Mouse (Mus musculus) kidney, embryonic 16.5 days (tissue): ENCODE data around the gene Mtg2. TPM values are rescaled to one million over a fixed set of nuclear protein-coding genes. Genes with fewer than 3 reads are reported as not detected.

Experiments
- ATAC-seq: fragments of 200-750 bp; cut with Nextera tagmentation; 2 replicates; pipeline ENCODE4 v1.8.0; 2017; ENCODE audit warnings: moderate TSS enrichment; ENCODE audit not compliant: low FRiP score, low TSS enrichment
- H3K27ac ChIP-seq: fragments of 300-500 bp; sonication (generic); 2 replicates; pipeline ENCODE4 v1.5.1; 2014; ENCODE audit warnings: low read length
- H3K27me3 ChIP-seq: fragments of 300-500 bp; sonication (generic); 2 replicates; pipeline ENCODE4 v1.6.1; 2014; ENCODE audit warnings: low read length, control low read depth, mixed read lengths; ENCODE audit not compliant: insufficient read depth
- H3K36me3 ChIP-seq: fragments of 300-500 bp; sonication (generic); 2 replicates; pipeline ENCODE4 v1.6.1; 2014; ENCODE audit warnings: low read length, control low read depth, mixed read lengths; ENCODE audit not compliant: insufficient read depth
- H3K4me1 ChIP-seq: fragments of 300-500 bp; sonication (generic); 2 replicates; pipeline ENCODE4 v1.6.1; 2014; ENCODE audit warnings: low read length, control low read depth, mixed read lengths; ENCODE audit not compliant: insufficient read depth
- H3K4me2 ChIP-seq: fragments of 300-500 bp; sonication (generic); replicated peaks from 2 replicates; pipeline ENCODE4 v1.6.1; 2014; ENCODE audit warnings: low read depth, low read length
- H3K4me3 ChIP-seq: fragments of 300-500 bp; sonication (generic); 2 replicates; pipeline ENCODE4 v1.5.1; 2014; ENCODE audit warnings: mild to moderate bottlenecking, low read length
- H3K9ac ChIP-seq: fragments of 300-500 bp; sonication (generic); replicated peaks from 2 replicates; pipeline ENCODE4 v1.6.1; 2014; ENCODE audit warnings: low read length
- H3K9me3 ChIP-seq: fragments of 300-500 bp; sonication (generic); 2 replicates; pipeline ENCODE4 v1.6.1; 2016; ENCODE audit warnings: low read length, control low read depth
- WGBS: fragments of 180-500 bp; shearing (Covaris S2); extraction: QIAGEN DNeasy Blood & Tissue Kit; methylation state at CpG from one replicate; pipeline ENCODE4 v1.1.7; 2014; 5-methylcytosine and 5-hydroxymethylcytosine counted together
- polyA plus RNA-seq: library from polyadenylated mRNA; unstranded; fragments of >200 nt; fragmentation: Nextera tagmentation; extraction: Ambion mirVana; gene quantifications from 2 replicates; pipeline ENCODE4 v1.2.1, GENCODE M21; 2015

The Mtg2 gene
- polyA plus RNA-seq, 1 experiment from 2014 or later = 29.6 TPM

DNA sequence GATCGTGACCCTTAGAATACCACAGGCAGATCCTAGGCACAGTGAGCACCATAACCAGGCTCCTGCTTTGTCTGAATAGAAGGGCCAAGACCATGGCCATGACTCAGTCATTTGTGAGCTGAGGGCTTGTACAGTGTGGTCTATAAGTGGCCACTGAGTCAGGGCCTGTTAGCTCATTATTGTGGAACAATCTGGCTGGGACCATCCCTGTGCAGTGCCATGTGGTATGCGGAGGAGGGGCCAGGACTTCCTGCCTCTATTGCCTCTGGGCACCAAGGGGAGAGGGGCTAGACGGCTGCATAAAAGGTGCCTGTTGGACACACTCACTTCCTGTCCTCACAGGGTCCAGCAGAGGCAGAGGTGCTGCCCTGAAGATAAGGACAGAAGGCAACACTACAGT, 36.4 kb upstream of the Mtg2 start:
- H3K4me3 ChIP-seq = no peak overlapping the region
- no peak overlapping the region for H3K4me2 ChIP-seq
- 58% methylated on average over 3 of the region's 3 CpGs for WGBS
- no peaks in the 10 kb centered on the region for H3K27me3 ChIP-seq
- H3K9ac ChIP-seq = no peak overlapping the region
- H3K27ac ChIP-seq = no peak overlapping the region
- ATAC-seq = no peak
- H3K4me1 ChIP-seq = peaks cover 5% of the 10 kb centered on the region; the same call in 1 of the 2 replicates
- H3K9me3 ChIP-seq = no peaks in the 10 kb centered on the region
- H3K36me3 ChIP-seq = peaks cover 92% of the 10 kb centered on the region

DNA sequence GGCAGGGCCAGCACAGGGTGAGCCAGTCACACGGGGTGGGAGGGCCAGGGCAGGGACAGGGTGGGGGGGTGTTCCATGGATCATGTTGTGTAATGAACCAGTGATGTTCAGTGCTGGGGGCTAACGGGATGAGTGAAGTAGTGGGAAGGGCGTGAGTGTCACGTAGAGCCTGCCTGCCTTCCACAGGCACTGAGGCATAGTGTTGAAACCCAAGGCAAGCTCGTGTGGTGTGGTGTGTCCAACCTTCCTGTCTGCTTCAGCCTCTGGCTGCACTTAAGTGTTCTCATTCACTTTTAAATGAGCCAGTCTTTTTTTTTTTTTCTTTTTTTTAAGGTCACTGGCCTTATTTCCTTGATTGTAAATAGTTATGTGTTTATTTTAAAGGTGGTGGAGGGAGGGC, 35.6 kb upstream of the Mtg2 start:
- Histone ChIP-seq H3K4me3 (no peak overlapping the region), H3K9ac (no peak overlapping the region), H3K36me3 (peaks cover 86% of the 10 kb centered on the region), H3K27me3 (no peaks in the 10 kb centered on the region), H3K4me1 (peaks cover 9% of the 10 kb centered on the region), H3K4me2 (no peak overlapping the region), H3K9me3 (no peaks in the 10 kb centered on the region), H3K27ac (no peak overlapping the region)
- WGBS = 51% methylated on average over 5 of the region's 5 CpGs
- ATAC-seq = no peak

DNA sequence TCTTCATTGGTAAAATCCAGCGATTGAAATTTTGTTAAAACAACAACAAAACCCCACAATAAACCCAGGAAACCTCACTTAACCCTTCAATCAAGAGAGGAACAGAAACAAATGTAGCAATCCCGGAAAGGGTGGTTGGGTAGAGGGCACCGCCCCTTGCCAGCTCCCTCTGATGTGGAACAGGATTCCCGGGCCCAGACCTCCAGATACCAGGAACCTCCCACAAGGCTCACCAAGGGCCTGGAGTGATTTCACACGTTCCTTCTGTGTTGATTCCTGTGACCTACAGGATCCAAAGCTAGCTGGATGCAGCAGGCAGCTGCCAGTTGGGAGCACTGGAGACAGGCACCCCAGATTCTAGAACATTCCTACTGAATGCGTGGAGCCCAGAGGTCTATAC, 30.0 kb upstream of the Mtg2 start:
- ATAC-seq = no peak
- H3K27ac ChIP-seq = peak overlapping the region; percentile 47; the same call in 1 of the 2 replicates
- no peaks in the 10 kb centered on the region for H3K27me3 ChIP-seq
- no peaks in the 10 kb centered on the region for H3K9me3 ChIP-seq
- H3K36me3 ChIP-seq = peaks cover 34% of the 10 kb centered on the region
- peak overlapping the region; percentile 42; the same call in 1 of the 2 replicates for H3K9ac ChIP-seq
- peaks cover 35% of the 10 kb centered on the region for H3K4me1 ChIP-seq
- 34% methylated on average over 6 of the region's 6 CpGs for WGBS
- peak overlapping the region; percentile 91 for H3K4me2 ChIP-seq
- peak overlapping the region; percentile 98 for H3K4me3 ChIP-seq

DNA sequence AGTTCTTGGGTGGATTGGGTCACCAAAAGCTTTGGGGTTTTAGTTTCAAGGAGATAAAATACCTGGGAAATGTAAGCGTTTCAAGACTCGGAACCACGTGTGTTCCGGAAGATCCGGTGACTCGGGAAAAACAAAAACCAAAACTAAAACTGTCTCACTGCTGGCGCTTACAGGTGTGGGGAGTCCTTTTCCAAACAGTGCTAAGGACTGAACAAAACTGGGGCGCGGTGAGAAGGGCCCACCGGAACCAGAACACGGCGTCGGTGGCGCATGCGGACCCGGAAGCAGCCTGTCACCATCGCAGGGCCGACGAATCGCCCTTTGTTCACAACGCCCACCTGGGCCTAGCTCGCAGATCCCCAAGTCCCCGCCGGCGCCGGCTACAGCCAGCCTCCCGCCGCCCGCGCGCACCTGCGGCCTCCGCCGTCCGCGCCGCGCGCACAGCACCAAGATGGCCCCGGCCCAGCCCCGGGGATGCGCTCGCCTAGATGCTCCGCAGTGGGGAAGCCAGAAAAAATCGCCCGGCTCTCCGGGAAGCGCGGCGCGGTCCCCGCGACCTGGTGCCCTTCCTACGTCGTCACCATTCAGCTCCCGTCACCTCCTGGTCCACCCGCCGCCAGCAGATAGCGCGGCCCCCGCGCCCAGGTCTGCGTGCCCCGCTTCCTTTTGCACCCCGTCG, 28.7 kb upstream of the Mtg2 start:
- under 1% methylated on average over 63 of the region's 66 CpGs for WGBS
- peak overlapping the region; percentile 98 for H3K4me3 ChIP-seq
- H3K4me2 ChIP-seq = peak overlapping the region; percentile 91
- H3K27ac ChIP-seq = peak overlapping the region; percentile 92
- H3K27me3 ChIP-seq = no peaks in the 10 kb centered on the region
- no peaks in the 10 kb centered on the region for H3K9me3 ChIP-seq
- H3K4me1 ChIP-seq = peaks cover 35% of the 10 kb centered on the region
- peak; percentile 40 for ATAC-seq
- H3K36me3 ChIP-seq = peaks cover 24% of the 10 kb centered on the region
- peak overlapping the region; percentile 93 for H3K9ac ChIP-seq

DNA sequence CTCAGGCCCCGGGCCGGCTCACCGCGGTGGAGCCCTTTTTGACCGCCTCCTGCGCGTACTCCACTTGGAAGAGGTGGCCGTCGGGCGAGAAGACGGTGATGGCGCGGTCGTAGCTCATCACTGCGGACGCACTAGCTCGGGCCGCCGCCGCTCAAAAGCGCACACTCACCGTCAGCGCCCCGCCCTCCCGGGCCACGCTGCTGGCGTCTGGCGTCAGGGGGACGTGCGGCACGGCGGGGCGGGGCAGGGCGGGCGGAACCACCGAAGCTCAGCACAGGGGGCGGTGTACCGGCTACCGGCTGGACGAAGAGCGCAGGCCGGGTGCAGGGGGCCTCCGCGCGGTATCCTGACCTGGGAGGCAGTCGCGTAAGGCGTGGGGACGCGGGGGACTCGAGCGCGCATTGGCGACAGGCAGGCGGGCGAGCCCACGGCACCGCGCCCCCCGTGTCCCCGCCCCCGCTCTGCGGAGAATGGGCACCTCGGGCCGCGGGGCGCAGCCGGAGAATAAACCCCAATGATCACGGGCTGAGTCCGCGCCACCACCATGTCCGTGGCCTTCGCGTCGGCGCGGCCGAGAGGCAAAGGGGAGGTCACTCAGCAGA, 28.0 kb upstream of the Mtg2 start, which contains the start of the genes Psma7 and Ss18l1:
Psma7 (minus strand) TSS at position 178 of the 602 bp plus-strand sequence.
Ss18l1 (plus strand) TSS at position 254 of the 602 bp plus-strand sequence.
- Histone ChIP-seq H3K27ac (peak within 1 kb of the TSS; percentile 92), H3K4me1 (peaks cover 35% of the 10 kb centered on the region), H3K36me3 (peaks cover 17% of the 10 kb centered on the region), H3K9ac (peak within 1 kb of the TSS; percentile 93), H3K27me3 (no peaks in the 10 kb centered on the region), H3K4me3 (peak within 1 kb of the TSS; percentile 98), H3K4me2 (peak within 1 kb of the TSS; percentile 91), H3K9me3 (no peaks in the 10 kb centered on the region; the same call in 1 of the 2 replicates)
- under 1% methylated on average over 74 of the region's 78 CpGs for WGBS
- peak; percentile 96 for ATAC-seq

DNA sequence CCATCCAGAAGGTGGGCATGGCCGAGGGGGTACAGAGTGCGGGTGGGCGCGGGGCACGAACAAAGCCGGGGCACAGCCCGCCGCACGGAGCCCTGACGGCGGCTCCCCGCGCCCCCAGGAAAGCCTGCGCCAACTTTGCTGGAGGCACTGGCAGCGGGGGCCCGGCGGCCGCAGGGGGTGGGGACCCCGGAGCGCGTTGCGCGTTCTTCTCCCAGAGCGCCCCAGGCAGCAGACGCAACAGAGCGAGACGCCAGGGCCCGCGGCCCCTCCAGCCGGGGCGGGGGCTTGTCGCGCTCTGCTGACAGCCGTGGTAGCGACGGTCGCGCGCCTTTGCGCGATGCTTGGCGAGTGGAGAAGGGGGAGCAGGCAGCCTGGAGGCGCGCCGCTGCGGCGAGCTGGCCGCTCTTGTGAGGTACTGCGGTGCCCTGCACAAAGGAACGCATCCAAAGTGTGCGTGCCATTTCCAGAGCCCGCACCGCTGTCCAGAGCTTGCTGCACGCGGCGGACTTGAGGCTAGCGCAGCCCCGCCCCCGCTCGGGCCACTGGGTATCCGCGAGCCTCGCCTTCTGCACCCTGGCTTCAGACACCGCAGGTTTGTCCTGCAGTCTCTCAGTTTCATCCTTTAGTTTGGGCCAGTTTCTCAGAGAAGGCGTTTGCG, 27.4 kb upstream of the Mtg2 start:
- H3K9ac ChIP-seq = peak overlapping the region; percentile 93
- peak; percentile 76 for ATAC-seq
- peaks cover 35% of the 10 kb centered on the region for H3K4me1 ChIP-seq
- under 1% methylated on average over 60 of the region's 66 CpGs for WGBS
- H3K27me3 ChIP-seq = no peaks in the 10 kb centered on the region
- peak overlapping the region; percentile 91 for H3K4me2 ChIP-seq
- peaks cover 17% of the 10 kb centered on the region for H3K36me3 ChIP-seq
- H3K27ac ChIP-seq = peak overlapping the region; percentile 92
- H3K4me3 ChIP-seq = peak overlapping the region; percentile 98
- H3K9me3 ChIP-seq = no peaks in the 10 kb centered on the region; the same call in 1 of the 2 replicates

DNA sequence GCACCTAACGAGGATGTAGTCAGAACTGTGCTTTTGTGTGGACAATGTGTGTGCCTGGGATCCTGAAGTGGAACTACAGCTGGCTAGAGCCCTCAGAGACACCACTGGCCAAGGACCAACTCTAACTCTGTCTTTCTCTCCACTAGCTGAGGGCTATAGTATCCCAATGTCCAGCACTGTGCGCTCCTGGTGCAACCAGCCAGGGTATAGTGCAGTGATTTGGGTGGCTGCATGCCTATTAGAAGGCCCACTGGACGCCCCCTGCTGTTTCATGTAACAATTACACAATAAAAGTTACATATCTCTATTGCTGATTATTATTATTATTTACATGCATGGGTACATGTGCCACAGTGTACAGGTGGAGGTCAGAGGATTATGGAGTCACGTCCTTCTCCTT, 25.1 kb upstream of the Mtg2 start:
- Histone ChIP-seq H3K36me3 (peaks cover 6% of the 10 kb centered on the region), H3K27ac (no peak overlapping the region), H3K9ac (no peak overlapping the region), H3K4me2 (no peak overlapping the region), H3K4me1 (peaks cover 27% of the 10 kb centered on the region), H3K27me3 (no peaks in the 10 kb centered on the region), H3K4me3 (no peak overlapping the region), H3K9me3 (no peaks in the 10 kb centered on the region; the same call in 1 of the 2 replicates)
- WGBS = 40% methylated on average over 4 of the region's 4 CpGs
- no peak for ATAC-seq

DNA sequence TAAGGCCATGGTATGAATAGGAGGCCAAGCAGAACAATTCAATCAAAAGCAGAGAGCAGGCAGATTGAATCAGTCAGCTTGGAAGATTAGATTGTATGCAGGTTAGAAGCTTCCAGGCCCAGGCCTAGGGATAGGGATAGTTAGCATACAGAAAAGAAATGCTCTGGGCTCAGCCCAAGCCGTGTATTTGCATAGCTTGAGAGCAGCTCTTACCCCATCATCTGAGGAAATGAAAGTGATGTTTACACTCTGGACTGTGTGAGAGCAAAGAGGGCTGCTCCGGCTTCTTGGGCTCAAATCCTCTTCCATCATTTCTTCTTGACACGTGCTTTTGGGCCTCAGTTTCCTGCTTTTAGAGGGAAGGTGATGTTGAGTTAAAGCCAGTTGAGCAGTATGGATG, 22.8 kb upstream of the Mtg2 start:
- no peak for ATAC-seq
- Histone ChIP-seq H3K27me3 (no peaks in the 10 kb centered on the region), H3K36me3 (peaks cover 6% of the 10 kb centered on the region), H3K4me3 (no peak overlapping the region), H3K4me2 (no peak overlapping the region), H3K9ac (no peak overlapping the region), H3K9me3 (no peaks in the 10 kb centered on the region; the same call in 1 of the 2 replicates), H3K27ac (no peak overlapping the region), H3K4me1 (peaks cover 14% of the 10 kb centered on the region)
- 85% methylated on average over 3 of the region's 3 CpGs for WGBS

DNA sequence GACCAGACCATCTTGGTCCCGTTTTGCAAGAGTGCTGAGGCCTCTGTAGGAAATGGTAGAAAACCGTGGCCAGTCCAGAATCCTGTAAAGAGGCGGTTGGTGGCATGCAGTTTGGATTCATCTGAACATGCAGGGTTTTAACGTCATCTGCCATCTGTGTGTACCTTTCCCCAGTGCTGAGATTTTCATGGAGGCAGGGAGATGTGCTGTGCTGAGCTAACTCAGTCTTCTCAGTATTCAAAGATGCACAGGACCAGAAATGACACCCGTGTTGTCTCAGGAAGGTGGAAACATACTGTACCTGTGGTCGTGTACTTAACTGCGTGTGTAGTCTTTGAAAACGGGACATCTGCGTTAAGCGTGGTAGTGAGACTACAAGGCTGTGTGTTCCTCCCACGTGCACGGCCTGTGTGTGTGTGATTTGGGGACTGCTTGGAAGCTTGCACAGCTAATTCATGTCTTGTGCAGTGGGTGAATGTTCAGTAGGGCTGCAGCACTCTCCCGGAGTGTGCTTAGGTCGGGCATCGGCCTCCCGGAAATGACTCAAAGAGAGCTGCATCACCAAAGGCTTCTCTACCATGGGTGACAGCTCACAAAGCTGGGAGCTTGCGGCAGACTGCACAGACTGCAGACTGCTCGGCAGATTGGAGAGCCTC, 22.3 kb upstream of the Mtg2 start:
- no peaks in the 10 kb centered on the region; the same call in 1 of the 2 replicates for H3K9me3 ChIP-seq
- peaks cover 9% of the 10 kb centered on the region for H3K36me3 ChIP-seq
- no peak overlapping the region for H3K27ac ChIP-seq
- no peak overlapping the region for H3K4me3 ChIP-seq
- no peaks in the 10 kb centered on the region for H3K27me3 ChIP-seq
- 95% methylated on average over 18 of the region's 18 CpGs for WGBS
- H3K9ac ChIP-seq = no peak overlapping the region
- H3K4me2 ChIP-seq = no peak overlapping the region
- H3K4me1 ChIP-seq = peaks cover 14% of the 10 kb centered on the region
- no peak for ATAC-seq
